Mouse (Mus musculus): ENCODE results near the gene Mindy4b-ps. TPM values are rescaled to one million over a fixed set of nuclear protein-coding genes. Genes with fewer than 3 reads are reported as not detected.
A peak's percentile ranks its signal among the peaks of the same experiment; 100 is the strongest.

Mindy4b-ps gene
- polyA plus RNA-seq, 1 experiment from 2014 or later = not detected

DNA sequence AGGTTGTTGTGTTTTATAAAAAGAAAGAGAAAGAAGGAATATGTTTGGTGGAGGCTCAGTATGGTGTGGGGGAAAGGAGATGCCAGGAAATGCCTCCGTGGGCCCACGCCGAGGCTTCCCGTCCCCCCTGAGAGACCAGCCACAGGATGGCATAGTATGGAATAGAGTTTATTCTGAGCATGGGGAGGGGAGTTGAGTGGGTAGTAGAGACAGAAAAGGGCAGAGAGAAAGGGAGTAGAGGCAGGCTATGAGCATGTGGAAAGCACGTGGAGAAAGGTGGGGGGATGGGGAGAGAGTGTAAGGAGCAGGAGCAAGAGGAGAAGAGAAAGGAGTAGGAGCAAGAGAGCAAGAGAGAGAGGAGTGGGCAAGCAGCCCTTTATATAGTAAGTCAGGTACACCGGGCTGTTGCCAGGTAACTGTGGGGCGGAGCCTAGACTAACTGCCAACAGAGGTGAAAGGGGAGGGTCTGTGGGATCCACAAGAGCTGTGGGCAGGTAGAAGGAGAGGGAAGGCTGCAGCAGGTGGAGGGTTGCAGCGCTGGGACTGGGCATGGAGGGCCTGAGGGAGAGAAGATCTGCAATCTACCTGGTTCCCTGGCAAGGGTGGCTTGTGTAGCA is 38.4 kb downstream of the Mindy4b-ps start:
- Histone ChIP-seq H3K9ac (replicated peaks) (no peak overlapping the region), H3K4me1 (peaks cover 7% of the 10 kb centered on the region; the same call in 1 of the 2 replicates), H3K4me2 (replicated peaks) (no peak overlapping the region), H3K27me3 (no peaks in the 10 kb centered on the region), H3K36me3 (no peaks in the 10 kb centered on the region), H3K9me3 (no peaks in the 10 kb centered on the region), H3K27ac (replicated peaks) (no peak overlapping the region), H3K4me3 (no peak overlapping the region)
- ATAC-seq (replicated peaks) = peak; percentile 17; the same call in 1 of the 2 replicates
- WGBS = 55% methylated on average over 8 of the region's 8 CpGs

DNA sequence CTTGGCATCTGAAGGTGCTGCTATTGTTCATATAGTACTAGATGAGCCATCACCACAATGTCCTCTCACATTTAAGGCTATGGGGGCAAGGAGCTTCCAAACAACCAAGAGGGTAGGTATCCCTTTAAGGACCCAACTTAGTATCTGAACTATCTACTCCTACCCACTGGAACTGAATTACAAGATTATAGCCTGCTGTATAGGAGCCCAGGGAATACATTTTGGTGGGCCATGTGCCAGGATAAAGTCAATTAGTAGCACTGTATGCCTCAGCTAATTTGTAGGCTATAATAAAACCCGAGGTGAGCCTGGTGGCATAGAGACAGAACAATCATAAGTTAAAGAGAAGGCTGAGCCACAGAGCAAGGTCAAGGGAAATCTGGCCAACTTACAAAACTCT is 65.7 kb downstream of the Mindy4b-ps start:
- Histone ChIP-seq H3K36me3 (no peaks in the 10 kb centered on the region), H3K9me3 (no peaks in the 10 kb centered on the region), H3K4me2 (replicated peaks) (no peak overlapping the region), H3K27me3 (no peaks in the 10 kb centered on the region), H3K4me3 (no peak overlapping the region), H3K27ac (replicated peaks) (no peak overlapping the region), H3K9ac (replicated peaks) (no peak overlapping the region), H3K4me1 (no peaks in the 10 kb centered on the region)
- no peak for ATAC-seq (replicated peaks)
- WGBS = 48% methylated on average over 1 of the region's 1 CpGs

DNA sequence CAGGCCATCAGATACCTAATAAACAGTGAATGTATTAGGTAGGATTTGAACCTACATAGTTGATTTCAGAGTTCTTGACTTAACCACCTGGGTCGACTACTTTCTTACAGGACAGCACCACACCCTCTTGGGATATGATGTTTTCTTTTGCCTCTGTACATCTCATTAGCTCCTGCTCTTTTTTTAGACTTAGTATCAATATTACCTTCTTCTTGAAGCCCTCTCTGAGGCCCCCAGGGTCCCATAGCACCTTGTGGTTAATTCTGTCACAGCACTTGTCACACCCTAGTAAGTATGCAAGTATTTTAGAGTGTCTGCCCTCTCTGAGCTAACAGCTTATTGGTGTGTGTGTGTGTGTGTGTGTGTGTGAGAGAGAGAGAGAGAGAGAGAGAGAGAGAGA is 66.3 kb downstream of the Mindy4b-ps start:
- H3K9ac ChIP-seq (replicated peaks) = no peak overlapping the region
- no peak overlapping the region for H3K4me2 ChIP-seq (replicated peaks)
- H3K4me3 ChIP-seq = no peak overlapping the region
- no peaks in the 10 kb centered on the region for H3K27me3 ChIP-seq
- H3K27ac ChIP-seq (replicated peaks) = no peak overlapping the region
- ATAC-seq (replicated peaks) = no peak
- 91% methylated on average over 1 of the region's 1 CpGs for WGBS
- no peaks in the 10 kb centered on the region for H3K36me3 ChIP-seq
- no peaks in the 10 kb centered on the region for H3K4me1 ChIP-seq
- no peaks in the 10 kb centered on the region for H3K9me3 ChIP-seq

DNA sequence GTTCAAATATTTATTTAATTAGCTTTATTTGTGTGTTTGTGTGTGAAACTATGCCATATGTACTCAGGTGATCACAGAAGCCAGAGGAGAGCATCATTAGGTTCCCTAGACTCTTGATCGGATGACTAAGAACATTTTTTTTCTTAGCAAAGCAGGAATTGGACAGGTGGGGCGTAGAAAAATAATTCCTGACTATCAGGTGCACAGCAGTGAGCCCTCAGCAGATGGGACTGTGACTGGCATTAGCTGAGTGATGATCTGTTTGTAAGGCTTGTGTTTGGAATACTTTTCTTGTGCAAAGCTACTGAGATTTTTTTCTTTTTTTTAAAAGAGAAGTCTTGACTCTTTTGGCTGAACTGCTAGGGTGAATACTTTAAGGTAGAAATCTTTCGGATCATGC is 67.8 kb downstream of the Mindy4b-ps start:
- Histone ChIP-seq H3K27ac (replicated peaks) (no peak overlapping the region), H3K9me3 (no peaks in the 10 kb centered on the region), H3K4me2 (replicated peaks) (no peak overlapping the region), H3K9ac (replicated peaks) (no peak overlapping the region), H3K27me3 (no peaks in the 10 kb centered on the region), H3K36me3 (no peaks in the 10 kb centered on the region), H3K4me3 (no peak overlapping the region), H3K4me1 (no peaks in the 10 kb centered on the region)
- ATAC-seq (replicated peaks) = no peak
- 90% methylated on average over 3 of the region's 3 CpGs for WGBS

DNA sequence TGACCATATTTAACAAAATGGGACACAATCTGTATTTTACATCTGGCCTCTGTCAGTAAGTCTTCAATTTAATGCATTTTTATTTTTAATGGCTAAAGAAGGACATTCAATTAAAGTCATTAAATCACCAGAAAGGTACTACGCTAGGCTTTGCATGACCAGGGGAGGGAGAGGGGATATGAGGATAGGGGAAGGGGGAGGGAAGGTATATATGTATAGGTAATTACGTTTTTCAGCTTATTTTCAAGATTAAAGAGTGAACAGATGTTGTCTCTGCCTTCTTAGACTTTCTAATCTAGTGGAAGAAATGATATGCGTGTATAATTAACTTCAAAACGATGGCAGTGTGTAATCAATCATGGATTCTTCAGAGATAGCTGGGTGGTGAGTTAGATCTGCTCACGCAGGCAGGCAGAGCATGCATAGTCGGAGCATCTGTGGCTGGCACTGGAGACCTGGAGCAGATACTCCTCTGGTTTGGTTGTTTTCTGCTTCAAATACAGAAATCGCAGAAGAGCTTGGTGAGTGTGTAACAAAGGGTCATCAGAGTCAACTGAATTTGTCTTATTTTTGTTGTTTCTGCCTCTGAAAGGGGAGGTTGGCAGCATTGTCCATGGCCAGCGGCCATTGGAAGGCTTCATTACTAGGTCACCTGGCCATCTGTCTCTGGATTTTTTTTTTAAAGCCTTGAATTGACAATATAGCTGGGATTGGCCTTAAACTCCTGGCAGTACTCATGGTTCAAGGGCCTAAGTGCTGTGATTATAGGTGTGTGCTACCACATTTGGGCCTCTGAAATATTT is 70.1 kb downstream of the Mindy4b-ps start:
- no peaks in the 10 kb centered on the region for H3K9me3 ChIP-seq
- no peak overlapping the region for H3K9ac ChIP-seq (replicated peaks)
- no peaks in the 10 kb centered on the region for H3K4me1 ChIP-seq
- 63% methylated on average over 8 of the region's 8 CpGs for WGBS
- no peak overlapping the region for H3K4me3 ChIP-seq
- H3K36me3 ChIP-seq = no peaks in the 10 kb centered on the region
- H3K27ac ChIP-seq (replicated peaks) = no peak overlapping the region
- no peak overlapping the region for H3K4me2 ChIP-seq (replicated peaks)
- no peak for ATAC-seq (replicated peaks)
- no peaks in the 10 kb centered on the region for H3K27me3 ChIP-seq

DNA sequence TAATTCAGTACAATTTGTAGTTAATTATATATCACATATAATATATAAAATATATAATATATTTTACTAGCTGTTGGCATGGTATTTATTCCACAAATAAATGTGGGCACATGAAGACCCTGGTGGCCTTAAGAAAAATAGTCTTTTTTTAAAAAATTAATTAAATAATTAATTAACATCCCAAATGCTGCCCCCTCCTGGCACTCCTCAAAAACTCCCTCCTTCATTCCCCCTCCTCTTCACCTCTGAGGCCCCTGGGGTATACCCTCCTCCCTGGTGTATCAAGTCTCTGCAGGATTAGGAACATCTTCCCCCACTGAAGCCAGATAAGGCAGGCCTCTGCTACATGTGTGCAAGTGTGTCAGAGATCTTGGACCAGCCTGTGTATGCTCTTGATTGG is 73.4 kb downstream of the Mindy4b-ps start:
- no peak overlapping the region for H3K4me3 ChIP-seq
- no peak overlapping the region for H3K4me2 ChIP-seq (replicated peaks)
- no peak overlapping the region for H3K27ac ChIP-seq (replicated peaks)
- no peak for ATAC-seq (replicated peaks)
- H3K9me3 ChIP-seq = no peaks in the 10 kb centered on the region
- no peak overlapping the region for H3K9ac ChIP-seq (replicated peaks)
- no peaks in the 10 kb centered on the region for H3K27me3 ChIP-seq
- no peaks in the 10 kb centered on the region for H3K36me3 ChIP-seq
- H3K4me1 ChIP-seq = no peaks in the 10 kb centered on the region

DNA sequence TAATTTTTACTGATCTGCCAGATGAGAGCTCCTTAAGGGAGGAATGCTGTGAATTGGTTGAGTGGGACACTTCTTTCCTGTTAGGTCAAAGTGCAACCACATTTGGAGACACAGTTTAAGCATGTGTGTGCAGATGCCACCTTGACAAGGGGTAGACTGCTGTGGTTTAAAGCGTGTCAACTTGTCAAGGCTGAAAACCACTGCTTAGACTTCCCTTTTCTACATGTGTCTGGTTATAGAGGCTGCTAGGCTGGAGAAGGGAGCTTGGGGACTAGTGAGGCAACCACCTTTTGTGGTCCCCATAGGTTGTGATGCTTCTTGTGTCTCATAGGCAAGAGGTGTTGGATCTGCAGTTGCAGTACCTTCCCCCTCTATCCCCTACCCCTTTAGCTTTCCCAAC is 74.2 kb downstream of the Mindy4b-ps start:
- no peak overlapping the region for H3K4me3 ChIP-seq
- H3K9me3 ChIP-seq = no peaks in the 10 kb centered on the region
- no peak overlapping the region for H3K4me2 ChIP-seq (replicated peaks)
- 96% methylated on average over 1 of the region's 1 CpGs for WGBS
- H3K36me3 ChIP-seq = no peaks in the 10 kb centered on the region
- H3K4me1 ChIP-seq = no peaks in the 10 kb centered on the region
- H3K27ac ChIP-seq (replicated peaks) = no peak overlapping the region
- no peaks in the 10 kb centered on the region for H3K27me3 ChIP-seq
- H3K9ac ChIP-seq (replicated peaks) = no peak overlapping the region
- no peak for ATAC-seq (replicated peaks)

DNA sequence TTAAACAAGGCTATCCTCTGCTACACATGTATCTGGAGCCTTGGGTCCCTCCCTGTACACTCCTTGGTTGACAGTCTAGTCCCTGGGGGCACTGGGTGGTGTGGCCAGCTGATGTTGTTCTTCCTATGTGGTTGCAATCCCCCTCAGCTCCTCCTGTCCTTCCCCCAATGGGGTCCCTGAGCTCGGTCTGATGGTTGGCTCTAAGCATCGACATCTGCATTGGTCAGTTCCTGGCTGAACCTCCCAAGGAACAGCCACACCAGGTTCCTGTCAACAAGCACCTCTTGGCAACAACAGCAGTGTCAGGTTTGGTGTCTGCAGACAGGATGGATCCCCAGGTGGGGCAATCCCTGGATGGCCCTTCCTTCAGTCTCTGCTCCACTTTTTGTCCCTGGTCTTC is 82.6 kb downstream of the Mindy4b-ps start:
- no peaks in the 10 kb centered on the region for H3K27me3 ChIP-seq
- H3K27ac ChIP-seq (replicated peaks) = no peak overlapping the region
- no peaks in the 10 kb centered on the region for H3K4me1 ChIP-seq
- H3K4me2 ChIP-seq (replicated peaks) = no peak overlapping the region
- H3K9me3 ChIP-seq = no peaks in the 10 kb centered on the region
- H3K9ac ChIP-seq (replicated peaks) = no peak overlapping the region
- 77% methylated on average over 2 of the region's 2 CpGs for WGBS
- H3K4me3 ChIP-seq = no peak overlapping the region
- ATAC-seq (replicated peaks) = no peak
- H3K36me3 ChIP-seq = no peaks in the 10 kb centered on the region

Other genes starting within 250 kb of the Mindy4b-ps start
- gene Selenot, start 245.7 kb downstream of the Mindy4b-ps start, polyA plus RNA-seq (2015; fragmentation: Nextera tagmentation; extraction: Ambion mirVana) = 19.4 and 21.4 TPM in 2 replicates
- gene Erich6, start 185.1 kb downstream of the Mindy4b-ps start, polyA plus RNA-seq (2015; fragmentation: Nextera tagmentation; extraction: Ambion mirVana) = 0.08 and 0.10 TPM in 2 replicates
- gene Siah2, start 129.9 kb downstream of the Mindy4b-ps start, polyA plus RNA-seq (2015; fragmentation: Nextera tagmentation; extraction: Ambion mirVana) = 7.0 and 8.1 TPM in 2 replicates
- gene Clrn1, start 63.0 kb upstream of the Mindy4b-ps start, polyA plus RNA-seq (2015; fragmentation: Nextera tagmentation; extraction: Ambion mirVana) = 1.4 and 1.6 TPM in 2 replicates
- 3.3 and 3.5 TPM in 2 replicates for gene Med12l, start 183.5 kb upstream of the Mindy4b-ps start, polyA plus RNA-seq (2015; fragmentation: Nextera tagmentation; extraction: Ambion mirVana)

Data from forebrain, embryonic 15.5 days (tissue).